Mouse (Mus musculus): ENCODE measurements around the gene Inpp5b. TPM values are rescaled to one million over a fixed set of nuclear protein-coding genes. Genes with fewer than 3 reads are reported as not detected.
A peak's percentile ranks its signal among the peaks of the same experiment; 100 is the strongest.

Inpp5b gene
- total RNA-seq, 2 experiments from 2014 or later: 10.3 to 10.5 TPM

GRCm38 (mm10) chr4:124765802-124766565, 24.3 kb downstream of the Inpp5b start:
- DNase-seq: peak; percentile 11

- DNase-seq: no peak
These were observed 24.9 kb downstream of the Inpp5b start for GRCm38 (mm10) chr4:124766566-124766940.

- no peak for DNase-seq
These were observed 27.4 kb downstream of the Inpp5b start for GRCm38 (mm10) chr4:124768963-124769591.

- no peak for DNase-seq
These were observed 29.0 kb downstream of the Inpp5b start for GRCm38 (mm10) chr4:124770624-124771023.

- peak; percentile 41 for DNase-seq
These were observed 30.5 kb downstream of the Inpp5b start for GRCm38 (mm10) chr4:124772125-124772524.

GRCm38 (mm10) chr4:124773449-124773848, 31.8 kb downstream of the Inpp5b start:
- DNase-seq: no peak

GRCm38 (mm10) chr4:124773995-124774394, 32.3 kb downstream of the Inpp5b start:
- DNase-seq: no peak

- no peak for DNase-seq
These were observed 32.8 kb downstream of the Inpp5b start for GRCm38 (mm10) chr4:124774429-124774828.

- no peak for DNase-seq
These were observed 39.7 kb downstream of the Inpp5b start for GRCm38 (mm10) chr4:124781361-124781760.

GRCm38 (mm10) chr4:124782395-124782794, 40.7 kb downstream of the Inpp5b start:
- no peak for DNase-seq

GRCm38 (mm10) chr4:124783937-124784336, 42.3 kb downstream of the Inpp5b start:
- no peak for DNase-seq

- DNase-seq: no peak
These were observed 48.4 kb downstream of the Inpp5b start for GRCm38 (mm10) chr4:124790013-124790412.

- no peak for DNase-seq
These were observed 50.5 kb downstream of the Inpp5b start for GRCm38 (mm10) chr4:124792114-124792513.

- DNase-seq: no peak
These were observed 54.5 kb downstream of the Inpp5b start for GRCm38 (mm10) chr4:124796141-124796540.

- no peak for DNase-seq
These were observed 55.3 kb downstream of the Inpp5b start for GRCm38 (mm10) chr4:124796913-124797312.

GRCm38 (mm10) chr4:124801552-124802308, 60.1 kb downstream of the Inpp5b start, which contains the start of gene Mtf1:
Gene Mtf1 (plus strand): TSS chr4:124802104.
- DNase-seq: peak; percentile 92

- DNase-seq: peak; percentile 98
These were observed 60.9 kb downstream of the Inpp5b start for GRCm38 (mm10) chr4:124802309-124803260.

- DNase-seq: no peak
These were observed 61.8 kb downstream of the Inpp5b start for GRCm38 (mm10) chr4:124803406-124803805.

- DNase-seq: no peak
These were observed 66.9 kb downstream of the Inpp5b start for GRCm38 (mm10) chr4:124808511-124808910.

GRCm38 (mm10) chr4:124809136-124809883, 67.7 kb downstream of the Inpp5b start:
- no peak for DNase-seq

- no peak for DNase-seq
These were observed 68.4 kb downstream of the Inpp5b start for GRCm38 (mm10) chr4:124810056-124810455.

All from heart, postnatal 4 days (tissue).